Mouse (Mus musculus): ENCODE results near the gene Olfr1178. TPM values are rescaled to one million over a fixed set of nuclear protein-coding genes. Genes with fewer than 3 reads are reported as not detected.

The Olfr1178 gene
- not detected for polyA plus RNA-seq (2015; fragmentation: Illumina TruSeq; extraction: RNeasy Lipid Tissue Mini Kit (QIAGEN cat#74804); ENCODE audit: low read depth, low replicate concordance)

GRCm38 (mm10) chr2:88386762-88387161, at the start of gene Olfr1178:
Gene Olfr1178, plus strand, starts transcription at chr2:88387062.

GRCm38 (mm10) chr2:88346392-88346791, 40.5 kb upstream of the Olfr1178 start, which contains the start of gene Olfr1177-ps:
Gene Olfr1177-ps, minus strand, starts transcription at chr2:88346492.

GRCm38 (mm10) chr2:88406353-88406752, 19.5 kb downstream of the Olfr1178 start, which contains the start of gene Olfr1179:
Gene Olfr1179, minus strand, starts transcription at chr2:88406453.

GRCm38 (mm10) chr2:88419051-88419450, 32.2 kb downstream of the Olfr1178 start, which contains the start of gene Olfr1180:
Gene Olfr1180, minus strand, starts transcription at chr2:88419151.

GRCm38 (mm10) chr2:88426071-88426470, 39.2 kb downstream of the Olfr1178 start, which contains the start of gene Olfr1181:
Gene Olfr1181, minus strand, starts transcription at chr2:88426171.

GRCm38 (mm10) chr2:88449031-88449430, 62.2 kb downstream of the Olfr1178 start, which contains the start of gene Gm13757:
Gene Gm13757, minus strand, starts transcription at chr2:88449131.

Other genes starting within 250 kb of the Olfr1178 start
- gene Olfr1167, start 231.9 kb upstream of the Olfr1178 start, polyA plus RNA-seq (2015; fragmentation: Illumina TruSeq; extraction: RNeasy Lipid Tissue Mini Kit (QIAGEN cat#74804); ENCODE audit: low read depth, low replicate concordance) = not detected
- not detected for gene Olfr1168, start 205.2 kb upstream of the Olfr1178 start, polyA plus RNA-seq (2015; fragmentation: Illumina TruSeq; extraction: RNeasy Lipid Tissue Mini Kit (QIAGEN cat#74804); ENCODE audit: low read depth, low replicate concordance)
- not detected for gene Olfr1170, start 158.7 kb upstream of the Olfr1178 start, polyA plus RNA-seq (2015; fragmentation: Illumina TruSeq; extraction: RNeasy Lipid Tissue Mini Kit (QIAGEN cat#74804); ENCODE audit: low read depth, low replicate concordance)
- gene Olfr1173, start 107.2 kb upstream of the Olfr1178 start, polyA plus RNA-seq (2015; fragmentation: Illumina TruSeq; extraction: RNeasy Lipid Tissue Mini Kit (QIAGEN cat#74804); ENCODE audit: low read depth, low replicate concordance) = not detected
- gene Olfr1174-ps, start 71.9 kb upstream of the Olfr1178 start, polyA plus RNA-seq (2015; fragmentation: Illumina TruSeq; extraction: RNeasy Lipid Tissue Mini Kit (QIAGEN cat#74804); ENCODE audit: low read depth, low replicate concordance) = not detected
- gene Olfr1175-ps, start 59.8 kb upstream of the Olfr1178 start, polyA plus RNA-seq (2015; fragmentation: Illumina TruSeq; extraction: RNeasy Lipid Tissue Mini Kit (QIAGEN cat#74804); ENCODE audit: low read depth, low replicate concordance) = not detected
- gene Olfr1176, start 50.3 kb upstream of the Olfr1178 start, polyA plus RNA-seq (2015; fragmentation: Illumina TruSeq; extraction: RNeasy Lipid Tissue Mini Kit (QIAGEN cat#74804); ENCODE audit: low read depth, low replicate concordance) = not detected
- not detected for gene Olfr1177-ps, start 40.6 kb upstream of the Olfr1178 start, polyA plus RNA-seq (2015; fragmentation: Illumina TruSeq; extraction: RNeasy Lipid Tissue Mini Kit (QIAGEN cat#74804); ENCODE audit: low read depth, low replicate concordance)
- not detected for gene Olfr1179, start 19.4 kb downstream of the Olfr1178 start, polyA plus RNA-seq (2015; fragmentation: Illumina TruSeq; extraction: RNeasy Lipid Tissue Mini Kit (QIAGEN cat#74804); ENCODE audit: low read depth, low replicate concordance)
- gene Olfr1180, start 32.1 kb downstream of the Olfr1178 start, polyA plus RNA-seq (2015; fragmentation: Illumina TruSeq; extraction: RNeasy Lipid Tissue Mini Kit (QIAGEN cat#74804); ENCODE audit: low read depth, low replicate concordance) = not detected
- not detected for gene Olfr1181, start 39.1 kb downstream of the Olfr1178 start, polyA plus RNA-seq (2015; fragmentation: Illumina TruSeq; extraction: RNeasy Lipid Tissue Mini Kit (QIAGEN cat#74804); ENCODE audit: low read depth, low replicate concordance)
- gene Gm13757, start 62.1 kb downstream of the Olfr1178 start, polyA plus RNA-seq (2015; fragmentation: Illumina TruSeq; extraction: RNeasy Lipid Tissue Mini Kit (QIAGEN cat#74804); ENCODE audit: low read depth, low replicate concordance) = not detected
- gene Olfr1183, start 67.8 kb downstream of the Olfr1178 start, polyA plus RNA-seq (2015; fragmentation: Illumina TruSeq; extraction: RNeasy Lipid Tissue Mini Kit (QIAGEN cat#74804); ENCODE audit: low read depth, low replicate concordance) = not detected
- not detected for gene Olfr1184, start 96.5 kb downstream of the Olfr1178 start, polyA plus RNA-seq (2015; fragmentation: Illumina TruSeq; extraction: RNeasy Lipid Tissue Mini Kit (QIAGEN cat#74804); ENCODE audit: low read depth, low replicate concordance)
- not detected for gene Olfr1185-ps1, start 106.3 kb downstream of the Olfr1178 start, polyA plus RNA-seq (2015; fragmentation: Illumina TruSeq; extraction: RNeasy Lipid Tissue Mini Kit (QIAGEN cat#74804); ENCODE audit: low read depth, low replicate concordance)
- not detected for gene Olfr1186, start 131.5 kb downstream of the Olfr1178 start, polyA plus RNA-seq (2015; fragmentation: Illumina TruSeq; extraction: RNeasy Lipid Tissue Mini Kit (QIAGEN cat#74804); ENCODE audit: low read depth, low replicate concordance)
- not detected for gene Olfr1188, start 169.9 kb downstream of the Olfr1178 start, polyA plus RNA-seq (2015; fragmentation: Illumina TruSeq; extraction: RNeasy Lipid Tissue Mini Kit (QIAGEN cat#74804); ENCODE audit: low read depth, low replicate concordance)
- not detected for gene Olfr1189, start 199.4 kb downstream of the Olfr1178 start, polyA plus RNA-seq (2015; fragmentation: Illumina TruSeq; extraction: RNeasy Lipid Tissue Mini Kit (QIAGEN cat#74804); ENCODE audit: low read depth, low replicate concordance)

All from brain, adult 10 weeks (tissue).